Mouse (Mus musculus) forebrain, embryonic 11.5 days (tissue): ENCODE data around the gene Nmnat3. TPM values are rescaled to one million over a fixed set of nuclear protein-coding genes. Genes with fewer than 3 reads are reported as not detected.

Experiments
- ATAC-seq: fragments of 200-750 bp; cut with Nextera tagmentation; replicated peaks from 2 replicates; pipeline ENCODE4 v1.8.0; 2017; ENCODE audit warnings: moderate TSS enrichment; ENCODE audit not compliant: low FRiP score
- DNase-seq: peaks from one replicate; pipeline ENCODE4 v3.0.0-alpha.2; 2017; ENCODE audit warnings: low spot score
- H3K27ac ChIP-seq: fragments of 300-500 bp; sonication (generic); 2 replicates; pipeline ENCODE4 v1.5.1; 2014; ENCODE audit warnings: low read depth, low read length
- H3K27me3 ChIP-seq: fragments of 300-500 bp; sonication (generic); 2 replicates; pipeline ENCODE4 v1.6.1; 2014; ENCODE audit warnings: mild to moderate bottlenecking, low read length, mixed read lengths; ENCODE audit not compliant: control insufficient read depth, insufficient read depth
- H3K36me3 ChIP-seq: fragments of 300-500 bp; sonication (generic); 2 replicates; pipeline ENCODE4 v1.6.1; 2014; ENCODE audit warnings: mild to moderate bottlenecking, low read length, moderate library complexity, mixed read lengths; ENCODE audit not compliant: control insufficient read depth, insufficient read depth
- H3K4me1 ChIP-seq: fragments of 300-500 bp; sonication (generic); replicated peaks from 2 replicates; pipeline ENCODE4 v1.6.1; 2014; ENCODE audit warnings: low read length, mixed read lengths; ENCODE audit not compliant: control insufficient read depth, insufficient read depth
- H3K4me2 ChIP-seq: fragments of 300-500 bp; sonication (generic); 2 replicates; pipeline ENCODE4 v1.6.1; 2014; ENCODE audit warnings: low read depth, mild to moderate bottlenecking, low read length, moderate library complexity, mixed read lengths; ENCODE audit not compliant: severe bottlenecking
- H3K4me3 ChIP-seq: fragments of 300-500 bp; sonication (generic); 2 replicates; pipeline ENCODE4 v1.5.1; 2014; ENCODE audit warnings: low read depth, low read length
- H3K9ac ChIP-seq: fragments of 300-500 bp; sonication (generic); 2 replicates; pipeline ENCODE4 v1.6.1; 2014; ENCODE audit warnings: low read length
- H3K9me3 ChIP-seq: fragments of 300-500 bp; sonication (generic); 2 replicates; pipeline ENCODE4 v1.6.1; 2016; ENCODE audit warnings: low read length, mixed read lengths; ENCODE audit not compliant: control insufficient read depth
- WGBS: fragments of 180-500 bp; shearing (Covaris S2); extraction: QIAGEN DNeasy Blood & Tissue Kit; methylation state at CpG from one replicate; pipeline ENCODE4 v1.1.7; 2014; 5-methylcytosine and 5-hydroxymethylcytosine counted together
- polyA plus RNA-seq: library from polyadenylated mRNA; unstranded; fragments of >200 nt; fragmentation: Nextera tagmentation; extraction: Ambion mirVana; gene quantifications from 2 replicates; pipeline ENCODE4 v1.2.1, GENCODE M21; 2014

The Nmnat3 gene
- polyA plus RNA-seq, 1 experiment from 2014 or later, result 3.7 TPM

- DNase-seq (peak; percentile 42), ATAC-seq (no peak)
- WGBS, result 77% methylated on average over 10 of the region's 10 CpGs
- H3K27ac ChIP-seq, result no peak overlapping the region
- H3K27me3 ChIP-seq, result no peaks in the 10 kb centered on the region
- H3K36me3 ChIP-seq, result no peaks in the 10 kb centered on the region
- H3K9me3 ChIP-seq, result no peaks in the 10 kb centered on the region
- H3K4me2 ChIP-seq, result no peak overlapping the region
- no peaks in the 10 kb centered on the region for H3K4me1 ChIP-seq
- H3K9ac ChIP-seq, result no peak overlapping the region
- H3K4me3 ChIP-seq, result no peak overlapping the region
These were observed 100.8 kb downstream of the Nmnat3 start for GRCm38 (mm10) chr9:98387741-98388632.

GRCm38 (mm10) chr9:98388633-98388965 is 101.4 kb downstream of the Nmnat3 start:
- H3K9me3 ChIP-seq, result no peaks in the 10 kb centered on the region
- H3K9ac ChIP-seq, result no peak overlapping the region
- WGBS, result 90% methylated on average over 5 of the region's 5 CpGs
- no peak overlapping the region for H3K4me2 ChIP-seq
- H3K27me3 ChIP-seq, result no peaks in the 10 kb centered on the region
- no peak overlapping the region for H3K27ac ChIP-seq
- no peak for DNase-seq
- no peaks in the 10 kb centered on the region for H3K4me1 ChIP-seq
- no peak for ATAC-seq
- H3K4me3 ChIP-seq, result no peak overlapping the region
- H3K36me3 ChIP-seq, result no peaks in the 10 kb centered on the region

- 82% methylated on average over 4 of the region's 4 CpGs for WGBS
These were observed 106.3 kb downstream of the Nmnat3 start for GRCm38 (mm10) chr9:98393496-98393895.

GRCm38 (mm10) chr9:98397211-98397610 is 110.0 kb downstream of the Nmnat3 start:
- 85% methylated on average over 6 of the region's 6 CpGs for WGBS
- no peaks in the 10 kb centered on the region for H3K36me3 ChIP-seq
- H3K27ac ChIP-seq, result no peak overlapping the region
- no peaks in the 10 kb centered on the region for H3K4me1 ChIP-seq
- ATAC-seq (no peak), DNase-seq (no peak)
- H3K27me3 ChIP-seq, result no peaks in the 10 kb centered on the region
- no peak overlapping the region for H3K4me3 ChIP-seq
- H3K9ac ChIP-seq, result no peak overlapping the region
- no peak overlapping the region for H3K4me2 ChIP-seq
- H3K9me3 ChIP-seq, result no peaks in the 10 kb centered on the region

More at GRCm38 (mm10) chr9:98393496-98393895, 106.3 kb downstream of the Nmnat3 start:
- Histone ChIP-seq H3K9ac (no peak overlapping the region), H3K4me2 (no peak overlapping the region), H3K36me3 (no peaks in the 10 kb centered on the region), H3K27ac (no peak overlapping the region), H3K27me3 (no peaks in the 10 kb centered on the region), H3K4me1 (no peaks in the 10 kb centered on the region), H3K4me3 (no peak overlapping the region), H3K9me3 (no peaks in the 10 kb centered on the region)
- ATAC-seq, result no peak
- DNase-seq, result no peak

GRCm38 (mm10) chr9:98397866-98398265 is 110.6 kb downstream of the Nmnat3 start:
- WGBS, result 92% methylated on average over 3 of the region's 3 CpGs
- DNase-seq (no peak), ATAC-seq (no peak)
- Histone ChIP-seq H3K27ac (no peak overlapping the region), H3K9ac (no peak overlapping the region), H3K4me1 (no peaks in the 10 kb centered on the region), H3K9me3 (no peaks in the 10 kb centered on the region), H3K27me3 (no peaks in the 10 kb centered on the region), H3K4me3 (no peak overlapping the region), H3K4me2 (no peak overlapping the region), H3K36me3 (no peaks in the 10 kb centered on the region)

GRCm38 (mm10) chr9:98400185-98400894 is 113.1 kb downstream of the Nmnat3 start:
- no peak overlapping the region for H3K9ac ChIP-seq
- no peaks in the 10 kb centered on the region for H3K4me1 ChIP-seq
- ATAC-seq, result no peak
- H3K27ac ChIP-seq, result no peak overlapping the region
- 69% methylated on average over 13 of the region's 13 CpGs for WGBS
- no peaks in the 10 kb centered on the region for H3K27me3 ChIP-seq
- H3K4me3 ChIP-seq, result no peak overlapping the region
- H3K4me2 ChIP-seq, result no peak overlapping the region
- no peaks in the 10 kb centered on the region for H3K9me3 ChIP-seq
- DNase-seq, result no peak
- no peaks in the 10 kb centered on the region for H3K36me3 ChIP-seq

- DNase-seq (no peak), ATAC-seq (no peak)
- Histone ChIP-seq H3K4me1 (no peaks in the 10 kb centered on the region), H3K27ac (no peak overlapping the region), H3K9ac (no peak overlapping the region), H3K9me3 (no peaks in the 10 kb centered on the region), H3K4me3 (no peak overlapping the region), H3K36me3 (no peaks in the 10 kb centered on the region), H3K4me2 (no peak overlapping the region), H3K27me3 (no peaks in the 10 kb centered on the region)
- 88% methylated on average over 5 of the region's 5 CpGs for WGBS
These were observed 114.4 kb downstream of the Nmnat3 start for GRCm38 (mm10) chr9:98401611-98402010.

GRCm38 (mm10) chr9:98407771-98408170 is 120.5 kb downstream of the Nmnat3 start:
- no peak overlapping the region for H3K27ac ChIP-seq
- ATAC-seq, result no peak

More at GRCm38 (mm10) chr9:98407771-98408170, 120.5 kb downstream of the Nmnat3 start:
- no peak overlapping the region for H3K9ac ChIP-seq
- H3K27me3 ChIP-seq, result no peaks in the 10 kb centered on the region
- H3K9me3 ChIP-seq, result no peaks in the 10 kb centered on the region
- H3K4me2 ChIP-seq, result no peak overlapping the region
- 89% methylated on average over 12 of the region's 12 CpGs for WGBS
- no peaks in the 10 kb centered on the region for H3K36me3 ChIP-seq
- H3K4me3 ChIP-seq, result no peak overlapping the region
- no peak for DNase-seq
- no peaks in the 10 kb centered on the region; the same call in 1 of the 2 replicates for H3K4me1 ChIP-seq
